Mouse (Mus musculus) thymus, postnatal 4 days (tissue): ENCODE results near the gene Fads6.

Experiments used
- DNase-seq: peaks from one replicate; pipeline ENCODE4 v3.0.0; 2021

Gene Fads6

GRCm38 (mm10) chr11:115249721-115250404 is 47.6 kb downstream of the Fads6 start:
- DNase-seq, result no peak

- no peak for DNase-seq
These were observed 49.5 kb downstream of the Fads6 start for GRCm38 (mm10) chr11:115247945-115248344.

DNA sequence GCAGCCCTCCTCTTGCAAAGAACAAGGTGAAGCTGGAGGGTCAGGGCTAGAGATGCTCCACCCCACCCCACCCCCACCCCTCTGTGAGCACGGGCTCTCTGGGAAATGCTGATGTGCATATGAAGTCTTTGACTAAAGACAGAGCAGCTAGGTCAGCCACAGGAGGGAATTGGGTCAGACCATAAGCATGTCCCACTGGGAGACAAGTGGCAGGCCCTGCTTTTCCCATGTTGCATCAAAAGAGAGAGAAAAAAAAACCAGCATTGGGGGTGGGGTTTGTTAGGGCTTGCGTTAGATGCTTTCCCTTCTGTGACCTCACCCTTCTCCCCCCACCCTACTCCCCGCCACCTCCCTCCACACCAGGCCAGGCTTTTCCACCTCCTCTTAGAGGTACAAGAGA is 50.2 kb downstream of the Fads6 start:
- no peak for DNase-seq

DNA sequence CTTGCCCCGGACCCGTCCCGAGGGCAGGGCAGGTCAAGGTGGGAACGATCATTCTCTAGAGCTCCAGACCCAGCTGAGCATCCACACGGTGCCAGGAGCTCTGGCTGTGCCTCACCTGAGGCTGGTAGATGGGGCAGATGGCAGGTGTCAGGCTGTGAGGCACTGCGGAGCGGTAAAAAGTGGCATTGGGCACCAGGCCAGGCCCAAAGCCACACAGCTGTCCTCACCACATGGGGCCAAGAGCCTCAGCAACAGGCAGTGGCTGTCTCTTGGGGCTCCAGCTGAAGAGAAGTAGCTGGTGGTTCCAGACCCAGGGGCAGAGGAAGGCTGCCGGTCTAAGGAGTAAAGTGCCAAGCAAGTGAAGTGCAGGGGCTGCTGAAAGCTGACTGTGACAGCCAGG is 51.1 kb downstream of the Fads6 start:
- no peak for DNase-seq

DNA sequence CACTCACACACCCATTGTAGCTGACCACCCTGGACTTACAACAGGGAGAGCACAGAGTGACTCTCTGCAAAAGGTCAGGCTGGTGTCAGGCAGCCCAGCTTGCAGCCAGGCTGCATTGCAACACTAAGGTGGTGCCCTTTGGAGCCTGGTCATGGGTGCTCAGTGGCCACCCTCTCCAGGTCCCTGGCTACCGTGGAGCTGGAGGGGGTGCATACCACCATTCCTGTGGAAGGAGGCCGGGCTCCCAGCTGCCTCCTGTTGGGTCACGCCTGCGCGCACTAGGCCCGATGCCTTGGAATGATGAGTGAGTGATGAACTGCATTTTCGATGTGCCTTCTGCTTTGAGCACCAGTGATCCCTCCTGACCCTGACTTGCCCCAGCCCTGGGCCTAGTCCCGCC is 52.6 kb downstream of the Fads6 start:
- DNase-seq, result no peak

GRCm38 (mm10) chr11:115243783-115244182 is 53.7 kb downstream of the Fads6 start:
- no peak for DNase-seq

DNA sequence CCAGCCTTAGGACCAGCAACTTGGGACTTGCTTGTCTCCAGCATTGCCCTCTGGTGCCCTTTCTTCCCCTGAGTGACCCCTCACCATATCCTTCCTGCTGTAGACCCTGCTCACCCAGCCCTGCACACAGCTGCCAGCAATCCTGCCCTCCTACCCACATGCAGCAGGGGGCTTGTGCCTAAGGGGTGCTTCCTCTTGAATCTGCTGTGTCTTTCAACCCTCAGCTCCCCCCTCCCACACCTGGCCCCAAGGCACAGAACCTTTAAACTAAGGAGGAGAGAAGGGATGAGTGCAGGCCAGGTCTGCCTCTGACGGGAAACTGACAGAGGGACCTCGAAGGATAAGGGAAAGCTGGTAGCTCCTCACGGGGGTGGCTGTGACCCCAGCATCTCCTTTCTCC is 54.7 kb downstream of the Fads6 start:
- DNase-seq, result peak; percentile 67

GRCm38 (mm10) chr11:115241402-115241801 is 56.1 kb downstream of the Fads6 start:
- DNase-seq, result no peak

GRCm38 (mm10) chr11:115236570-115236969 is 60.9 kb downstream of the Fads6 start:
- no peak for DNase-seq

- DNase-seq, result no peak
These were observed 63.0 kb downstream of the Fads6 start for GRCm38 (mm10) chr11:115234320-115235044.

DNA sequence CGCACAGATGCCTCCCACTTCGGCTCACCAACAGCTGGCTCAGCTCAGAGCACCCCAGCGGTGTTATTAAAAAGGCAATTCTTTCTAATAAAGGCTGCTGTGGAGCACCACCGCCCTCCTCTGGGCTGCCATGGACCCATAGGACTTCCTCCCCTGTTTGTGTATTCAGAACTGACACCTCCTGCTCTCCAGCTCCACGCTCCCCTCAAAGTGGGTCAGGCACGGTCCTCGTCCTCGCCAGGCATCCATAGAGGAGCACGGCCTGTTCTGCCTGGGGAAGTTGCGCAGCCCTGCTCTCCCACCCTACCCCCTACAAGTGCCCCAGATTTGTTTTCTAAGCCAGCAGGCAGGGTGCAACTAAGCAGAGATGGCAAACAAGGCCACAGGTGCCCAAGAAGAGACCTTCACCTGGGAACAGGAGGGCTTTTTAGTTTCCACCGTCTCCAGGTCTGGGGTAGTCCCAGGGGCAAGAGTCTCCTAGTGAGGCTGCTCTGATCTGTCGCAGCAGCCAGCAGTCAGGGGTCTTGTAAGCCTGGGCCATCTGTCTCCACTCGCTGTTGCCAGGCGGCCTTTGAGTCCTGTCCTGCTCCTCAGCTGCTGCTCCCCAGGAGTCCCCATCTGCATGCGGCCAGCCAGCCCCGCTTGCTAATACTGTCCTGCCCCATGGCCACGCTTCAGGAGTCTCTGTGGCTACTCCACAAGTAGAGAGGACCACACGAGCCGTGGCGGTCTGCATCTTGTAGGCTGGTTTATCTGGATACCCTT is 63.8 kb downstream of the Fads6 start:
- DNase-seq, result peak; percentile 51

- peak; percentile 33 for DNase-seq
These were observed 64.6 kb downstream of the Fads6 start for GRCm38 (mm10) chr11:115232889-115233288.

DNA sequence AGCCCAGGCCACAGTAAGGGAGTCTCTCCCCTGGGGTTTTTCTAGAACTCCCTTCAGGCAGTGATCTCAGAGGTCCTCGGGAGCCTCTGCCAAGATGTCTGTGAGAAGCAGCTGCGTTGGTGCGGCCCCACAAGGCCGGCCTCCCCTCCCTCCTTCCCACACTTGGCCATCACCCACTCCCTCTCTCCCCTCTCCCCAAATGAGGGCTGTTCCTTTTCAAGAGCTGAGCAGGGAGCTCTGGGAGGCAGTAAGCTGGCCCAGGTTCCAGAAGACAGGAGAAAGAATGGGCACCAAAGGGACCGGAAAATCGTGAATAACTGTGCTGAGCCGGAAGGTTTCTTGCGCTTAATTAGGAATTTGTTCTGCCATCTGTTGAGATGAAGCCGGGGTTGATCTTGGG is 65.5 kb downstream of the Fads6 start:
- no peak for DNase-seq

DNA sequence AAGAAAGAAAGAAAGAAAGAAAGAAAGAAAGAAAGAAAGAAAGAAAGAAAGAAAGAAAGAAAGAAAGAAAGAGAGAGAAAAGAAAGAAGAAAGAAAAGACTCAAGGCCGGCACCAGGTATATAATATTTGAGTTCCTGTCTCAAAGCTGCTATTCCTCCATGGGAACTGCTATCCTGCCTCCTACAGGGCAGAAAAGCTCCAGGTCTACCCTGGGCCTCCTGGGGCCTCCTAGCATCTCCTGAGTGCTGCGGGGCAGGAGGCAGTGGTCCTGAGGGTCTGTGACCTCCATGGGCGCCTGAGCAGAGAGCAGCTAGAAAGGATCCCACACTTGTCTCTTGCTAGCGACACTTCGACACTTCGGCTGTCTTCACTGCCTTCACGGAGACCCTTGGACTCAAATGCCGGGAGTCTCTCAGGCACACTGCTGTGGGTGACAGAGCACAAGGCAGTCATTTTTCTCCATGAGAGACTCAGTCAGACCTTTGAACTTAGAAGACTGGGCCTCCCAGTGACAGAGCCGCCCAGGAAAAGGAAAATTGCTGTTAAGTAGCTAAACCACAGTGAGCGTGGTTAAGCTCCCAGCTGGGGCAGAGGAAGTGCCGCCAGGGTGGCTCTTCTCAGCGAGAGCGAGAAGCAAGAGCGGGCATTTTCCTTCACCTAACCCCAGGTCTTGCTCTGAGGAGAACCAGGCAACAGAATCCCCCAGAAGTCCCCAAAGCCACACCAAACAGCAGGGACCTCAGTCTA is 66.1 kb downstream of the Fads6 start:
- peak; percentile 80 for DNase-seq
